Mouse (Mus musculus) left cerebral cortex, postnatal 4 days (tissue): ENCODE measurements around the gene Nup88. TPM values are rescaled to one million over a fixed set of nuclear protein-coding genes. Genes with fewer than 3 reads are reported as not detected.
A peak's percentile ranks its signal among the peaks of the same experiment; 100 is the strongest.
"Not testable (repeated sequence)": the region's sequence is repeated elsewhere in the genome, so short reads cannot be mapped to it uniquely, and the experiment has no call there.

Experiments
- DNase-seq: peaks from one replicate; pipeline ENCODE4 v3.0.0-alpha.2; 2022
- intact Hi-C: fragments of 180-260 bp; cut with DNase I; formaldehyde crosslinking; loops from one replicate; pipeline ENCODE4 v1.15.1; 2025
- total RNA-seq, 2 experiments: library from RNA; stranded (reverse); gene quantifications; 2 replicates each; pipeline ENCODE4 v1.2.3; 2021

Gene Nup88
- total RNA-seq, 2 experiments from 2014 or later: 76.9 to 77.8 TPM

DNA sequence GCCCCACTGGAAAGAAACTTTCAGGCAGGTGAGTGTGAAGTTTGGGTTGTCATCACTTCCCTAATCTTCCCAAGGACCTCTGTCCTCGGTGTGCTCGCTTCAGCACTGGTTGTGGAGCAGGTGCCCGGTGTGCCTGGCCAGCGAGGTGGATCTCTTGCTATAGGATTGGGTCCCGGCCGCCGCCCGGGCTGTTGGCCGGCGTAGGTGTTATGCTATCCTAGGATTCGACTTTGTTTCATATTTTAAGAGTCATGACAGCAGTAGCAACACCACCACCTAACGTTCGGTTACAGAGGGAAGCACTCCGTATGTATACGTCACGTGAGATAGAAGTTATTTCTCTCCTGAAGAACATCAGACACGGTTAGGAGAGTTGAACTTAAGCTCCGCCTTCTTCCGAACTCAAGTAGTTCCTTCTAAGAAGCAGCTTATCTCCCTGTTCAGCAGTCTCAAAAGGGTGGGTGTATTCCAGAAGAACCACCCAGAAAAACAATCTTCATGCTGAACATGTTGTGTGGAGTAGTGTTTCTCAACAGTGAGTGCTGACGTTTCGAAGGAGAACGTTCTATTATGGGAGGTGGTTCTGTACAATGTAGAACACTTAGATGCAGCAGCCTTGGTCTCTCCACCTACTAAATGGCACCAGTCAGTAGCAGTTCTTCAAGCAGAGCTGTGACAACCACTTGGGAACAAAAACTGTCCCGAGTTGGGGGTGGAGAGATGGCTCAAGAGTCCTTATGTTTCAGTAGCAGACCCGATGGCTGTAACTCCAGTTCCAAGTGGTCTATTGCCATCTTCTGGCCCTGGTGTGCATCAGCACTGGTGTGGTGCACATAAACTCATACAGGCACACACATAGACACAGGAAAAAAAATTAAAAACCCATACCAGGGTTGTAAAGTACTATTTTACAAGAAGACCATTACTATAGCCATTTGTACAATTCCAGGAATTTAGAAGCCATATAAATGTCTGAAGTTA is 1.1 kb upstream of the Nup88 start:
- intact Hi-C loops: no loop called here
- no peak for DNase-seq

- intact Hi-C loops: no loop called here
- no peak for DNase-seq
Measured at GRCm38 (mm10) chr11:70969271-70969794, 440 bp downstream of the Nup88 start.

- DNase-seq: no peak
- intact Hi-C loops: no loop called here
Measured at GRCm38 (mm10) chr11:70964222-70964907, 5.4 kb downstream of the Nup88 start.

GRCm38 (mm10) chr11:70960786-70961554 is 8.8 kb downstream of the Nup88 start:
- DNase-seq: no peak

GRCm38 (mm10) chr11:70954711-70955110 is 15.1 kb downstream of the Nup88 start:
- intact Hi-C loops: no loop called here
- no peak for DNase-seq

More at GRCm38 (mm10) chr11:70960786-70961554, 8.8 kb downstream of the Nup88 start:
- intact Hi-C loops: no loop called here

GRCm38 (mm10) chr11:70944935-70945817 is 24.6 kb downstream of the Nup88 start:
- intact Hi-C loops: no loop called here
- DNase-seq: no peak

- DNase-seq: peak; percentile 11
- intact Hi-C loops: no loop called here
Measured at GRCm38 (mm10) chr11:70943651-70944050, 26.1 kb downstream of the Nup88 start.

GRCm38 (mm10) chr11:70942596-70942995 is 27.2 kb downstream of the Nup88 start:
- intact Hi-C loops: no loop called here
- no peak for DNase-seq

DNA sequence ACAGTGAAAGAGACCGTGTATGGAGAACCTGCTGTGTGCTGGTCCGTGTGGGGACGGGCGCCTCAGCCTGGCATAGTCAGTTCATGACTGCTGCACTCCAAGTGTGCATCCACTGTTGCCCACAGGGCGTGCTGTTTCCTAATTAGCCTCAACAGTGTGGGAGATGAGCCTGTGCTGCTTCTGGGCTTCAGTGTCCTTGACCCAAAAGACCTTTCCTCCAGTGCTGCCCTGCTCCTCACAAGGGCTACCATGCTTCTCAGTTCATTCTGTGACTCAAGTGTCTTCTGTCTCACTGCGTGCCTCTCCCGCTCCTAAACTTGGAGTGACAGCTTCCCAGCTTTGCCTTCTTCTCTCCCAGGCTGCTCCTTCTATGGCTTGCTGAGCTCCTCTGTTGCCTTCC is 34.5 kb downstream of the Nup88 start:
- intact Hi-C loops: no loop called here
- peak; percentile 1 for DNase-seq

DNA sequence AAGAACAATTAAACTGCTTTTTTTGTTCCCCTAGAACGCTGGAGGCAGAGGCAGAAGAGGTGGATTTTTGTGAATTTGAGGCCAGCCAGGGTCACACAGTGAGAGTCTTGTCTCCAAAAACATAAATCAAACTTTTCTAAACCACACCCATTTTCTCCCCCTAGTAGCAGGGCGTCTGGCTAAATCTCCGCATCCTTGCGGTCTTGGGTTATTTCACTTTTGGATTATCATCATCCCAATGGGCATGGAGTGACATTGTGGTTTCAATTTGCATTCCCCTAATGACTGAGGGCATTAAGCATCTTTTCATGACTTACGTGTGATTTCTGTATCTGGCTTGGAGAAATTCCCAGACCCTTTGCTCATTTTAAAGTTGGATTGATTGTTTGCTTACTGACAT is 38.3 kb downstream of the Nup88 start:
- no peak for DNase-seq
- intact Hi-C loops: no loop called here

DNA sequence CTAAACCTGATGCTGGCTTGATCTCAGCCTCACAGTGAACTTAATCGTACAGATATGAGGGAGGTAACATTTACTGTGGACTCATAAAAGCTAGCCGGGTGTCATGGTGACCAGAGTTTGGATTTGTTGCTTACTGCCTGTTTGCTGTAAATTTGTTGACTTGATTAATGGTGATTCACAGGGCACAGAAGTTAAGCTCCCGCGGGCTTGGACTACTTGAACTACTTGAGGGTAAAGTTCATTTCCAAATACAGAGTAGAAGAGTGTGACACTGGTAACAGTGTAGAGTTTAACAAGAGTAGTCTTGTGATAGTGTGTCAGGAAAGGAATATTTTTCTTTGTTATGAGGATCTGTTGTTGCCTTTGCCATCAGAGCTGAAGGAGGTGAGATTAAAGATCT is 50.2 kb downstream of the Nup88 start:
- no peak for DNase-seq
- intact Hi-C loops: no loop called here

DNA sequence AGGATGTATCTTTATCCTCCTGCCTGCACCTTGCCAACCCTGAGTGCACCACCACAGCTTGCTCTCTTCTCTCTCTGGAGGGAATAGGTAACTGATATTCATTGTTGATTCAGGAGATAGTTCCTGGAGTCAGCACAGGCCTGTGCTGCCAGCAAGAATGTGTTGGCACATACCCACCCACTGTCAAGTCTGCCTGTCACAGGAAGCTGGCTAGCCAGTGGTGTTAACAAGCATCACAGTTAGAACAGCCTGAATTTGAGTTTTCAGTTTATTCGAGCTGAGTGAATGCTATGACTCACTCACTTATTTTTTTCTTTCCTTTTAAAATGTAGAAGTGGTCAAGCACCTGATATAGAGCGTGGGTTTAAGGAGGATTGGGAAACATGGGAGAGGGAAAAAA is 51.9 kb downstream of the Nup88 start:
- DNase-seq: no peak
- intact Hi-C loops: no loop called here

DNA sequence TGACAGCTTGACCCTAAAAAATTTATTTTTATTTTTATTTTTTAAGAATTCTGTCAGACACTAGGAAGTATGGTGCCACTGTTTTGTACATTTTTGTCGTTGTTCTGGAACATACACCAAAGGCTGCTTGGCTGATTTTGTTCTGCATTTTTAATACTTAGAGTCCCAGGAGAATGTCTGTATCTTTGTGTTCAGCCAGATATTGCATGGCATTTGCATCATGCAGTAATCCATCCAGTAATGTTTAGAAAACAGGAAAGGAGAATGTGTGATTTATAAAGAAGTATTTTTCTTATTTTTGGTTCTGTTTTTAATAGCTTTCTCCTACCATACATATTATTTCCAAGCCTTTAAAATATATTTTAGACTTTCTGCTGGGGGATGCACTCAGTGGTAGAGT is 57.9 kb downstream of the Nup88 start:
- no peak for DNase-seq
- intact Hi-C loops: no loop called here

GRCm38 (mm10) chr11:70911323-70911722 is 58.5 kb downstream of the Nup88 start:
- DNase-seq: no peak
- intact Hi-C loops: no loop called here

DNA sequence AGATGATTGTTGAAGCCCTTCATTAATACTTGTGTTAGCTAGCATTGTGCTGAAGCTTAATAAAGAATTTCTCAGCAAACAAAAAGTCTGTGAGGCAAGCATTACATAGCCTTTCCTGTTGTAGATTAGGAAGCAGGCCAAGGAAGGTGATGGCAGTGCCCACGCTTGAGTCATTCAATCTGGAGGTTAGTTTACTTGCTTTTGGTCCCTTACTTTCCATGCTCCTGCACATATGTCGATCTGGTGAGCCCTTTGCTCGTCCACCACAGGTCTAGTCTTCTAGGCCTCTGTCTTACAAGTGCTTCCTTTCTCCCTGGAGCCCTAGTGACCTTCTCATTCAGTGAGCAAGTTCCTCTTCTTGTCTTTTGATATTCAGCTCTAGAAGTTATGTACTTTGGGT is 63.1 kb downstream of the Nup88 start:
- DNase-seq: no peak
- intact Hi-C loops: no loop called here

DNA sequence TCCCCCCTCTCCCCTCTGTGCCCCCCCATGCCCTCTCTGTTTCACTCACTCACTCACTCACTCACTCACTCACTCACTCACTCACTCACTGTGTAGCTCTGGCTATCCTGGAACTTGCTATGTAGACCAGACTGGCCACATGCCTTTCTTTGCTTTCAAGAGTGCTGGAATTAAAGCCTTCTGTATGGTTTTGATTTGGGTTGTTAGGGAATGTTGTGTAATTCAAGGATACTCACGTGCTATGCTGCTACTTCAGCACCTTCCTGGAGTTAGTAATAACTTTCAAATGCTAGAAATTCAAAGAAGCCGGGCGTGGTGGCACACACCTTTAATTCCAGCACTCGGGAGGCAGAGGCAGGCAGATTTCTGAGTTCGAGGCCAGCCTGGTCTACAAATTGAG is 71.6 kb downstream of the Nup88 start:
- intact Hi-C loops, DNase-seq: not testable (repeated sequence)

DNA sequence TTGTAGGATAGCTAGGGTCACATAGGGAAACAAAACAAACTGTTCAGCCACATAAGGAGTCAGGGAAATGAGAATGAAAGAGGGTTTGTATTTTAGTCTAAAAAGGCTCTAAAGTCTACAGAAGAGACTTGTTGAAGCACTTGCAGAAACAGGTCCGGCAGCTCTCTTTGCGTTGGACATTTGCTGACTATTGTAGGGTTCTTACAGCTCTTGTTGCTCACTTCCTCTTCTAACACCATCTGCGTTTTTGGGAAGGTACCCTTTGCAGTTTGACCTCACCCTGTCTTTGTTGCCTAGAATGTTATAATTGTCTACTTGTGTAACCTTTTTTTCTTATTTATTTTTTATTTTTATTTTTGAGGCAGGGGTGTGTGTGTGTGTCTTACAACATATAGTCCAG is 72.1 kb downstream of the Nup88 start:
- intact Hi-C loops: no loop called here
- DNase-seq: no peak
